Mouse (Mus musculus) embryonic facial prominence, embryonic 11.5 days (tissue): Measurements from ENCODE around the gene Sirt3. TPM values are rescaled to one million over a fixed set of nuclear protein-coding genes. Genes with fewer than 3 reads are reported as not detected.

Experiments
- ATAC-seq: fragments of 200-750 bp; cut with Nextera tagmentation; replicated peaks from 2 replicates; pipeline ENCODE4 v1.8.0; 2017; ENCODE audit warnings: low read depth; ENCODE audit not compliant: insufficient number of reproducible peaks, low FRiP score, low TSS enrichment
- DNase-seq: peaks from one replicate; pipeline ENCODE4 v3.0.0-alpha.2; 2015; ENCODE audit warnings: low spot score
- H3K27ac ChIP-seq: fragments of 300-500 bp; sonication (generic); replicated peaks from 2 replicates; pipeline ENCODE4 v1.5.1; 2014; ENCODE audit warnings: mild to moderate bottlenecking, low read depth, low read length, control low read depth
- H3K27me3 ChIP-seq: fragments of 300-500 bp; sonication (generic); 2 replicates; pipeline ENCODE4 v1.6.1; 2014; ENCODE audit warnings: mild to moderate bottlenecking, low read length, moderate library complexity, mixed read lengths; ENCODE audit not compliant: control insufficient read depth, insufficient read depth
- H3K36me3 ChIP-seq: fragments of 300-500 bp; sonication (generic); replicated peaks from 2 replicates; pipeline ENCODE4 v1.6.1; 2014; ENCODE audit warnings: low read depth, mild to moderate bottlenecking, low read length, moderate library complexity, mixed read lengths; ENCODE audit not compliant: control insufficient read depth, insufficient read depth
- H3K4me1 ChIP-seq: fragments of 300-500 bp; sonication (generic); 2 replicates; pipeline ENCODE4 v1.6.1; 2014; ENCODE audit warnings: low read length, mixed read lengths; ENCODE audit not compliant: control insufficient read depth, insufficient read depth
- H3K4me2 ChIP-seq: fragments of 300-500 bp; sonication (generic); 2 replicates; pipeline ENCODE4 v1.6.1; 2014; ENCODE audit warnings: low read depth, mild to moderate bottlenecking, control low read depth, low read length, moderate library complexity
- H3K4me3 ChIP-seq: fragments of 300-500 bp; sonication (generic); 2 replicates; pipeline ENCODE4 v1.5.1; 2014; ENCODE audit warnings: low read depth, low read length, control low read depth
- H3K9ac ChIP-seq: fragments of 300-500 bp; sonication (generic); replicated peaks from 2 replicates; pipeline ENCODE4 v1.6.1; 2014; ENCODE audit warnings: mild to moderate bottlenecking, control low read depth, low read length
- H3K9me3 ChIP-seq: fragments of 300-500 bp; sonication (generic); replicated peaks from 2 replicates; pipeline ENCODE4 v1.6.1; 2016; ENCODE audit warnings: mild to moderate bottlenecking, low read length, inconsistent platforms, mixed read lengths; ENCODE audit not compliant: control insufficient read depth
- WGBS: fragments of 180-500 bp; shearing (Covaris S2); extraction: QIAGEN DNeasy Blood & Tissue Kit; methylation state at CpG from one replicate; pipeline ENCODE4 v1.1.7; 2014; 5-methylcytosine and 5-hydroxymethylcytosine counted together
- polyA plus RNA-seq: library from polyadenylated mRNA; unstranded; fragments of >200 nt; fragmentation: Nextera tagmentation; extraction: Ambion mirVana; gene quantifications from 2 replicates; pipeline ENCODE4 v1.2.1, GENCODE M21; 2014

Gene Sirt3
- polyA plus RNA-seq, 1 experiment from 2014 or later, result 17.1 TPM

GRCm38 (mm10) chr7:140828171-140828881, 53.8 kb downstream of the Sirt3 start:
- no peak overlapping the region for H3K27ac ChIP-seq
- WGBS, result 38% methylated on average over 8 of the region's 8 CpGs
- no peaks in the 10 kb centered on the region for H3K9me3 ChIP-seq
- no peaks in the 10 kb centered on the region for H3K27me3 ChIP-seq
- H3K4me1 ChIP-seq, result no peaks in the 10 kb centered on the region
- H3K4me3 ChIP-seq, result no peak overlapping the region
- no peak overlapping the region for H3K4me2 ChIP-seq
- DNase-seq (peak; percentile 45), ATAC-seq (no peak)
- H3K9ac ChIP-seq, result no peak overlapping the region
- H3K36me3 ChIP-seq, result no peaks in the 10 kb centered on the region

- Histone ChIP-seq H3K9me3 (no peaks in the 10 kb centered on the region), H3K27me3 (no peaks in the 10 kb centered on the region), H3K4me1 (no peaks in the 10 kb centered on the region), H3K4me2 (no peak overlapping the region), H3K36me3 (no peaks in the 10 kb centered on the region), H3K4me3 (no peak overlapping the region), H3K27ac (no peak overlapping the region), H3K9ac (no peak overlapping the region)
- DNase-seq (no peak), ATAC-seq (no peak)
- WGBS, result 86% methylated on average over 4 of the region's 4 CpGs
Measured at GRCm38 (mm10) chr7:140822731-140823130, 59.4 kb downstream of the Sirt3 start.

GRCm38 (mm10) chr7:140821653-140822329, 60.3 kb downstream of the Sirt3 start, which contains the start of gene Zfp941:
Gene Zfp941, minus strand, starts transcription at chr7:140822178.
- peak; percentile 77 for DNase-seq
- H3K9ac ChIP-seq, result peak within 1 kb of the TSS; percentile 67
- no peaks in the 10 kb centered on the region for H3K4me1 ChIP-seq
- peak; percentile 91 for ATAC-seq
- no peak within 1 kb of the TSS for H3K27ac ChIP-seq
- WGBS, result 1% methylated on average over 20 of the region's 21 CpGs
- no peaks in the 10 kb centered on the region for H3K27me3 ChIP-seq
- no peaks in the 10 kb centered on the region for H3K36me3 ChIP-seq
- H3K4me3 ChIP-seq, result peak within 1 kb of the TSS; percentile 55
- no peaks in the 10 kb centered on the region for H3K9me3 ChIP-seq
- peak within 1 kb of the TSS; percentile 72 for H3K4me2 ChIP-seq

DNA sequence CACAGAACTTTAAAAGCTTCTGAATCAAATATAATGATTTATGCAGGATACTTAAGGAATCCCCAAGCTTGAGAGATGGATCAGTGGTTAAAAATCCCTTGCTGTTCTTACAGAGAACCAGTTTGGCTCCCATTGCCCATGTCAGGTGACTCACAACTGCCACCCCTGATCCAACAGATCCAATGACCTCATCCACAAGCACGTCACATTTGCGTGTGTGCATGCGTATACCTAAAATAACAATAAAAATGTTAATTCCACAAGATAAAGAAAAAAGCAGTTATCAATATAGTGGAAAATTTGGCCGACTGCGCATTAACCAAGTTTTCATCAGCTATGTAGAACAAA, 60.8 kb downstream of the Sirt3 start:
- Histone ChIP-seq H3K27ac (no peak overlapping the region), H3K4me2 (peak overlapping the region; percentile 72), H3K36me3 (no peaks in the 10 kb centered on the region), H3K9ac (no peak overlapping the region), H3K4me3 (peak overlapping the region; percentile 55), H3K9me3 (no peaks in the 10 kb centered on the region), H3K27me3 (no peaks in the 10 kb centered on the region), H3K4me1 (no peaks in the 10 kb centered on the region)
- WGBS, result 50% methylated on average over 5 of the region's 5 CpGs
- ATAC-seq, result no peak
- no peak for DNase-seq

GRCm38 (mm10) chr7:140820173-140820572, 61.9 kb downstream of the Sirt3 start:
- DNase-seq (no peak), ATAC-seq (no peak)
- Histone ChIP-seq H3K36me3 (no peaks in the 10 kb centered on the region), H3K9me3 (no peaks in the 10 kb centered on the region), H3K4me2 (no peak overlapping the region), H3K4me1 (no peaks in the 10 kb centered on the region), H3K4me3 (no peak overlapping the region), H3K27ac (no peak overlapping the region), H3K27me3 (no peaks in the 10 kb centered on the region), H3K9ac (no peak overlapping the region)
- 80% methylated on average over 4 of the region's 4 CpGs for WGBS

Other genes starting within 250 kb of the Sirt3 start
- not detected in 2 replicates for gene Olfr53, start 235.9 kb downstream of the Sirt3 start, polyA plus RNA-seq
- gene Olfr539, start 222.4 kb downstream of the Sirt3 start, polyA plus RNA-seq, result not detected in 2 replicates
- not detected in 2 replicates for gene Olfr45, start 200.4 kb downstream of the Sirt3 start, polyA plus RNA-seq
- gene Olfr541, start 185.0 kb downstream of the Sirt3 start, polyA plus RNA-seq, result not detected in 2 replicates
- not detected in 2 replicates for gene Cyp2e1, start 118.6 kb downstream of the Sirt3 start, polyA plus RNA-seq
- 0.14 and 0.38 TPM in 2 replicates for gene Syce1, start 94.5 kb downstream of the Sirt3 start, polyA plus RNA-seq
- gene Zfp941, start 60.1 kb downstream of the Sirt3 start, polyA plus RNA-seq, result 3.5 and 3.6 TPM in 2 replicates
- 1.1 and 1.3 TPM in 2 replicates for gene Urah, start 47.3 kb downstream of the Sirt3 start, polyA plus RNA-seq
- not detected in 2 replicates for gene Scgb1c1, start 36.8 kb downstream of the Sirt3 start, polyA plus RNA-seq
- gene Odf3, start 34.5 kb downstream of the Sirt3 start, polyA plus RNA-seq, result not detected in 2 replicates
- gene Gm45785, start 26.0 kb downstream of the Sirt3 start, polyA plus RNA-seq, result not detected in 2 replicates
- 56.7 and 58.3 TPM in 2 replicates for gene Ric8a, start 25.4 kb downstream of the Sirt3 start, polyA plus RNA-seq
- gene Bet1l, start 24.7 kb downstream of the Sirt3 start, polyA plus RNA-seq, result 22.9 and 31.8 TPM in 2 replicates
- 185 and 195 TPM in 2 replicates for gene Psmd13, start 341 bp downstream of the Sirt3 start, polyA plus RNA-seq
- not detected in 2 replicates for gene Cox8b, start 18.1 kb upstream of the Sirt3 start, polyA plus RNA-seq
- 0.07 TPM in 1 of 2 replicates, not detected in the other for gene Nlrp6, start 38.6 kb upstream of the Sirt3 start, polyA plus RNA-seq
- 12.4 and 14.3 TPM in 2 replicates for gene Pgghg, start 59.1 kb upstream of the Sirt3 start, polyA plus RNA-seq
- gene Ifitm5, start 68.0 kb upstream of the Sirt3 start, polyA plus RNA-seq, result 0.38 and 0.78 TPM in 2 replicates
- gene Gm45717, start 73.6 kb upstream of the Sirt3 start, polyA plus RNA-seq, result not detected in 2 replicates
- 595 and 632 TPM in 2 replicates for gene Ifitm2, start 73.7 kb upstream of the Sirt3 start, polyA plus RNA-seq
- 19.9 and 20.1 TPM in 2 replicates for gene Ifitm1, start 84.9 kb upstream of the Sirt3 start, polyA plus RNA-seq
- 29.8 and 36.5 TPM in 2 replicates for gene Ifitm3, start 128.5 kb upstream of the Sirt3 start, polyA plus RNA-seq
- gene Ifitm6, start 135.6 kb upstream of the Sirt3 start, polyA plus RNA-seq, result not detected in 2 replicates
- gene Gm17387, start 146.8 kb upstream of the Sirt3 start, polyA plus RNA-seq, result not detected in 2 replicates
- gene B4galnt4, start 178.8 kb upstream of the Sirt3 start, polyA plus RNA-seq, result 15.8 and 19.4 TPM in 2 replicates
- gene Pkp3, start 195.9 kb upstream of the Sirt3 start, polyA plus RNA-seq, result 3.1 and 3.5 TPM in 2 replicates
- gene Sigirr, start 218.3 kb upstream of the Sirt3 start, polyA plus RNA-seq, result 1.6 and 1.8 TPM in 2 replicates
- gene Ano9, start 235.5 kb upstream of the Sirt3 start, polyA plus RNA-seq, result 1.2 and 1.3 TPM in 2 replicates
- 67.3 and 69.6 TPM in 2 replicates for gene Ptdss2, start 240.1 kb upstream of the Sirt3 start, polyA plus RNA-seq